Mouse (Mus musculus): Measurements from ENCODE around the gene Pde10a. TPM values are rescaled to one million over a fixed set of nuclear protein-coding genes. Genes with fewer than 3 reads are reported as not detected.

Gene Pde10a
- total and polyA plus RNA-seq, 2 experiments from 2014 or later, result 1.5 to 3.0 TPM

DNA sequence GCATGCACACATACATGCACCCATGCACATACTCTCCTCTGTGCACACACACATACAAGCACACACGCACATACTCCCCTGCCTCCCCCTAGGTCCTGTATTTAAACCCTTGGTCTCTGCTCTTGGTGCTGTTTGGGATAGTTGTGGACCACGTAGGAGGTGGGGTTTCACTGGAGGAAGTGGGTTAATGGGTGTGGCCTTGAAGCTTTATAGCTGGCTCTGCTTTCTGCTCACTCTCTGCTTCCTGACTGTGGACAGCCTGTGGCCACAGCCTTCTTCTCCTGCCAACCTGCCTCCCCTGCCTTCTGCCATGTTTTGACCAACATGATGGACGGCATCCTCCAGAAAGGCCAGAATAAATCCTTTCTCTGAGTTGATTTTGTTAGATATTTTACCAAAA lies 81.5 kb downstream of the Pde10a start:
- Histone ChIP-seq H3K9me3 (replicated peaks; ENCODE audit: control insufficient read depth, low read length) (no peaks in the 10 kb centered on the region), H3K36me3 (replicated peaks; ENCODE audit: control insufficient read depth, insufficient read depth, low read length) (no peaks in the 10 kb centered on the region), H3K9ac (replicated peaks; ENCODE audit: low read depth, low read length) (no peak overlapping the region), H3K4me3 (ENCODE audit: low read depth, low read length) (no peak overlapping the region), H3K4me1 (ENCODE audit: control insufficient read depth, insufficient read depth) (no peaks in the 10 kb centered on the region), H3K27ac (ENCODE audit: low read depth) (no peak overlapping the region), H3K4me2 (ENCODE audit: low read depth, low read length) (no peak overlapping the region), H3K27me3 (ENCODE audit: control insufficient read depth, insufficient read depth, low read length) (no peaks in the 10 kb centered on the region; the same call in 1 of the 2 replicates)
- TF ChIP-seq EP300 (IDR thresholded peaks at IDR 0.05; ENCODE audit: low read depth), result no peak
- no peak for TF ChIP-seq CTCF (IDR thresholded peaks at IDR 0.05; ENCODE audit: low read depth)
- 66% methylated on average over 3 of the region's 3 CpGs for WGBS
- DNase-seq (ENCODE audit: low spot score), result no peak
- no peak for ATAC-seq (ENCODE audit: insufficient read depth, low read depth)

DNA sequence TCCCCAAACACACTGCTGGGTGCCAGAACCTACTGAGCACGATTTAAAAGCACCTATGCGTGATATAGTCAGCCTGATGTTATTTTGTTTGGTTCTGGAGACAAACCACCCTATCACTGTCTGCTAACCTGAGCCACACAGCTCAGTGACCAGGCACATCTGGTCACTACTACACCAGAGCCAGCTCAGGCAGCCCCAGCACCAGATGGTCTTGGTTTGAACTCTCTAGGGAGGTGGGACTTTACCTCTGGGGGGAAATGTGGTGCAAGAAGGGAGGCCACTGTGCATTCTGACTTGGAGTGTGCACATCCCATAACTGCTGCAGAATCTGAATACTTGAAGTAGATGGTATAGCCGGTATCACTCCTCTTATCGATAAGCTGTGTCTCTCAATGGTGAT lies 86.7 kb downstream of the Pde10a start:
- no peak overlapping the region for H3K4me2 ChIP-seq (ENCODE audit: low read depth, low read length)
- H3K27me3 ChIP-seq (ENCODE audit: control insufficient read depth, insufficient read depth, low read length), result no peaks in the 10 kb centered on the region
- no peaks in the 10 kb centered on the region for H3K36me3 ChIP-seq (replicated peaks; ENCODE audit: control insufficient read depth, insufficient read depth, low read length)
- no peaks in the 10 kb centered on the region for H3K4me1 ChIP-seq (ENCODE audit: control insufficient read depth, insufficient read depth)
- H3K9me3 ChIP-seq (replicated peaks; ENCODE audit: control insufficient read depth, low read length), result no peaks in the 10 kb centered on the region
- TF ChIP-seq CTCF (IDR thresholded peaks at IDR 0.05; ENCODE audit: low read depth), result no peak
- 72% methylated on average over 4 of the region's 4 CpGs for WGBS
- no peak overlapping the region for H3K9ac ChIP-seq (replicated peaks; ENCODE audit: low read depth, low read length)
- no peak for DNase-seq (ENCODE audit: low spot score)
- no peak overlapping the region for H3K4me3 ChIP-seq (ENCODE audit: low read depth, low read length)
- no peak for ATAC-seq (ENCODE audit: insufficient read depth, low read depth)
- no peak overlapping the region for H3K27ac ChIP-seq (ENCODE audit: low read depth)

DNA sequence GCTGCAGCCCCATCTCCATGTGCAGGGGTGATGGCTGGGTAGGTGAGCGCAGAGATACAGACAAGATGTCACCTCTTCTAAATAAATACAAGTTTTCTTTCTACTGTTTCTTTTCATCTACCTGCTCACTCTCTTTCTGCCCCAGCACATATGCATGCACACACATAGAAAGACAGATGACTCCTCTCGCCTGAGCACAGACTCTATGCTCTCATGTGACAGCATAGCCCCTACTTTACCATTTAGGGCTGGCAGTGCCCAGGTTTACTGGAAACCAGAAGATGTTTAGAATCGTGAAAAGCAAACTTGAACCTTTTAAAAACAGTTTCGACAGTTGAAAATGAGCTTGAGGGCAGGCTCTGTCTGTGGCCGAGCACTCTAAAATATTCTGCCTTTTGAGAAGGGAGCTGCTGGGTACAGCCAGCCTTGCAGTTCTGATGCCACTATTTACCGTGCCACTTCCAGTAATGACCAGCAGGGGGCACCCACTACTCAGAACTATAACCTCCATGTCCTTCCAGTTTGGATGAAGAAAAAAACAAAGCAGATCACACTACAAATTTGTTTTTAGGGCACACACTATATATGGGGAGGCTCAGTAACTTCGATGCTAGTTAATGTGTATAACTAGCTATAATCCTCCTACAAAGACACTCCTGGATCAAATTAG lies 88.8 kb downstream of the Pde10a start:
- DNase-seq (ENCODE audit: low spot score) (peak; percentile 66), ATAC-seq (ENCODE audit: insufficient read depth, low read depth) (0 out of 2 replicates have a peak, but pooled peaks have one; percentile 39)
- H3K27me3 ChIP-seq (ENCODE audit: control insufficient read depth, insufficient read depth, low read length), result no peaks in the 10 kb centered on the region
- H3K27ac ChIP-seq (ENCODE audit: low read depth), result no peak overlapping the region
- no peaks in the 10 kb centered on the region for H3K4me1 ChIP-seq (ENCODE audit: control insufficient read depth, insufficient read depth)
- TF ChIP-seq CTCF (IDR thresholded peaks at IDR 0.05; ENCODE audit: low read depth) (peak; percentile 91), EP300 (IDR thresholded peaks at IDR 0.05; ENCODE audit: low read depth) (no peak)
- H3K4me2 ChIP-seq (ENCODE audit: low read depth, low read length), result no peak overlapping the region
- no peaks in the 10 kb centered on the region for H3K9me3 ChIP-seq (replicated peaks; ENCODE audit: control insufficient read depth, low read length)
- H3K4me3 ChIP-seq (ENCODE audit: low read depth, low read length), result no peak overlapping the region
- 28% methylated on average over 7 of the region's 7 CpGs for WGBS
- H3K9ac ChIP-seq (replicated peaks; ENCODE audit: low read depth, low read length), result no peak overlapping the region
- no peaks in the 10 kb centered on the region for H3K36me3 ChIP-seq (replicated peaks; ENCODE audit: control insufficient read depth, insufficient read depth, low read length)

DNA sequence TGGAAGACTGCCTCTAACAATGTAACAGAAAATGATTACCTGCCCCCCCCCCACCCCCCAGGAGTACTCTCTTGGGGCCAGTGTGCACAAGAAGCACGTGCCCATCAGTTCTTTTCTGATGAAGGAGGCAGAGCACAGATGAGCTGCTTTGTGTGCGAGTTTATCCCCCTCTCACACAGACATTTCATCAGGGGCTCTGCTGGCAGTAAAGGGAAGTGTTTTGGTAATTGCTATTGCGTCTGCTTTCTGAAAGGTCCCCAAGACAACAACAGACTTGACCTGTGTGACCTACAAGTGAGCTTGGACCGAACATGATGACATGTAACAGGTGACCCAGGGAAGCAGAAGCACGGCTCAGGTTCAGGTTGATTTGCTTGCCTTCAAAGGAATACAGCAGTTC lies 95.2 kb downstream of the Pde10a start:
- no peaks in the 10 kb centered on the region for H3K4me1 ChIP-seq (ENCODE audit: control insufficient read depth, insufficient read depth)
- TF ChIP-seq CTCF (IDR thresholded peaks at IDR 0.05; ENCODE audit: low read depth), result no peak
- TF ChIP-seq EP300 (IDR thresholded peaks at IDR 0.05; ENCODE audit: low read depth), result no peak
- H3K4me3 ChIP-seq (ENCODE audit: low read depth, low read length), result no peak overlapping the region
- ATAC-seq (ENCODE audit: insufficient read depth, low read depth) (no peak), DNase-seq (ENCODE audit: low spot score) (no peak)
- no peak overlapping the region for H3K4me2 ChIP-seq (ENCODE audit: low read depth, low read length)
- no peak overlapping the region for H3K27ac ChIP-seq (ENCODE audit: low read depth)
- no peak overlapping the region for H3K9ac ChIP-seq (replicated peaks; ENCODE audit: low read depth, low read length)
- no peaks in the 10 kb centered on the region for H3K36me3 ChIP-seq (replicated peaks; ENCODE audit: control insufficient read depth, insufficient read depth, low read length)
- H3K9me3 ChIP-seq (replicated peaks; ENCODE audit: control insufficient read depth, low read length), result no peaks in the 10 kb centered on the region
- 0 out of 2 replicates have a peak, but pooled peaks cover 2% of the 10 kb centered on the region for H3K27me3 ChIP-seq (ENCODE audit: control insufficient read depth, insufficient read depth, low read length)
- WGBS, result 58% methylated on average over 5 of the region's 5 CpGs

DNA sequence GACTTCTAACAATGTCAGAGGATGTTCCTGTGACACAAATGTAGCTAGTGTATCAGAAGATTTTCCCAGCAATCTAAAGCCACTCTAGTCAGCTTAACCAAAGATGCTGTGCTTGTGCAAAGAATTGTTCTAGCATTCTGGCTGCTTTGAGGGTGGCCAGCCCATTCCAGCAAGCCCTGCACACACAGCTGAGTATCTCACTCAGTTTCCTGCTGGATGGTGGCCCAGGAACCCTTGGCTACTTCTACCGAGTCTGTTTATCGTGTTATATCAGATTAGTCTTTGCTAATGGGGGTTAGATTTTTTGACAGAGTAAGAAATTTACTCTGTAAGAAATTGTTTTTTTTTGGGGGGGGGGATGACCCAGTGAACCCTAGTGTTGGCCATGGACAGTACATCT lies 95.9 kb downstream of the Pde10a start:
- Histone ChIP-seq H3K9me3 (replicated peaks; ENCODE audit: control insufficient read depth, low read length) (no peaks in the 10 kb centered on the region), H3K36me3 (replicated peaks; ENCODE audit: control insufficient read depth, insufficient read depth, low read length) (no peaks in the 10 kb centered on the region), H3K27me3 (ENCODE audit: control insufficient read depth, insufficient read depth, low read length) (0 out of 2 replicates have a peak, but pooled peaks cover 2% of the 10 kb centered on the region), H3K4me3 (ENCODE audit: low read depth, low read length) (no peak overlapping the region), H3K9ac (replicated peaks; ENCODE audit: low read depth, low read length) (no peak overlapping the region), H3K4me1 (ENCODE audit: control insufficient read depth, insufficient read depth) (no peaks in the 10 kb centered on the region), H3K27ac (ENCODE audit: low read depth) (no peak overlapping the region), H3K4me2 (ENCODE audit: low read depth, low read length) (no peak overlapping the region)
- WGBS, result 29% methylated on average over 2 of the region's 2 CpGs
- ATAC-seq (ENCODE audit: insufficient read depth, low read depth) (no peak), DNase-seq (ENCODE audit: low spot score) (no peak)
- TF ChIP-seq EP300 (IDR thresholded peaks at IDR 0.05; ENCODE audit: low read depth) (no peak), CTCF (IDR thresholded peaks at IDR 0.05; ENCODE audit: low read depth) (no peak)

DNA sequence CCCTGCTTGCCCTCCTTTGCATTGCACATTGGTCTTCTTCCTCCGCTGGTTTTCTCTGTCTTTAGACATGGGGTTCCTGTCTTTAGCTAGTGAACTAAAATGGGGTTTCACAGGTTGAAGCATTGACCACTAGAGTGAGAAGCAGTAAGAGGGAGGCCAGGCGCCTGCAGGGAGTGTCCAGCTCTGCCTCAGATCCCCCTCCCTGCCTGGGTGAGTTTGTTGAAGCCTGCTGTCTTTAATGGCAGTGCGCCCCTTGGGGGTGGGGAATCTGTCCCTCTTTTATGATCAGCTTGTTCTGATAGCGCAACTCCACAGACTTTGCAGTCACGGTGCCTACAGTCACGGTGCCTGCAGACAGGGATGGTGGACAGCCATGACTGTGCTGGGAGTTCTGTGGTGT lies 96.7 kb downstream of the Pde10a start:
- no peaks in the 10 kb centered on the region for H3K36me3 ChIP-seq (replicated peaks; ENCODE audit: control insufficient read depth, insufficient read depth, low read length)
- H3K4me1 ChIP-seq (ENCODE audit: control insufficient read depth, insufficient read depth), result no peaks in the 10 kb centered on the region
- TF ChIP-seq EP300 (IDR thresholded peaks at IDR 0.05; ENCODE audit: low read depth), result no peak
- TF ChIP-seq CTCF (IDR thresholded peaks at IDR 0.05; ENCODE audit: low read depth), result no peak
- no peak overlapping the region for H3K4me3 ChIP-seq (ENCODE audit: low read depth, low read length)
- WGBS, result 58% methylated on average over 6 of the region's 6 CpGs
- H3K27ac ChIP-seq (ENCODE audit: low read depth), result no peak overlapping the region
- no peak for DNase-seq (ENCODE audit: low spot score)
- no peak overlapping the region for H3K9ac ChIP-seq (replicated peaks; ENCODE audit: low read depth, low read length)
- no peaks in the 10 kb centered on the region for H3K9me3 ChIP-seq (replicated peaks; ENCODE audit: control insufficient read depth, low read length)
- no peak for ATAC-seq (ENCODE audit: insufficient read depth, low read depth)
- no peak overlapping the region for H3K4me2 ChIP-seq (ENCODE audit: low read depth, low read length)
- 0 out of 2 replicates have a peak, but pooled peaks cover 2% of the 10 kb centered on the region for H3K27me3 ChIP-seq (ENCODE audit: control insufficient read depth, insufficient read depth, low read length)

All from heart, postnatal 0 days (tissue).